Mouse (Mus musculus) midbrain, embryonic 13.5 days (tissue): ENCODE measurements around the gene Magi2. TPM values are rescaled to one million over a fixed set of nuclear protein-coding genes. Genes with fewer than 3 reads are reported as not detected.

Source experiments
- ATAC-seq: fragments of 200-750 bp; cut with Nextera tagmentation; 2 replicates; pipeline ENCODE4 v1.8.0; 2017; ENCODE audit warnings: mild to moderate bottlenecking, moderate TSS enrichment, moderate library complexity
- H3K27ac ChIP-seq: fragments of 300-500 bp; sonication (generic); 2 replicates; pipeline ENCODE4 v1.5.1; 2015; ENCODE audit warnings: inconsistent platforms, mild to moderate bottlenecking, moderate library complexity
- H3K27me3 ChIP-seq: fragments of 300-500 bp; sonication (generic); 2 replicates; pipeline ENCODE4 v1.6.1; 2015; ENCODE audit warnings: mild to moderate bottlenecking, inconsistent platforms
- H3K36me3 ChIP-seq: fragments of 300-500 bp; sonication (generic); 2 replicates; pipeline ENCODE4 v1.6.1; 2015; ENCODE audit warnings: mild to moderate bottlenecking, inconsistent platforms
- H3K4me1 ChIP-seq: fragments of 300-500 bp; sonication (generic); replicated peaks from 2 replicates; pipeline ENCODE4 v1.6.1; 2015; ENCODE audit warnings: inconsistent platforms
- H3K4me2 ChIP-seq: fragments of 300-500 bp; sonication (generic); replicated peaks from 2 replicates; pipeline ENCODE4 v1.6.1; 2015; ENCODE audit warnings: moderate library complexity, mild to moderate bottlenecking, inconsistent platforms
- H3K4me3 ChIP-seq: fragments of 300-500 bp; sonication (generic); replicated peaks from 2 replicates; pipeline ENCODE4 v1.5.1; 2015; ENCODE audit warnings: mild to moderate bottlenecking, inconsistent platforms
- H3K9ac ChIP-seq: fragments of 300-500 bp; sonication (generic); replicated peaks from 2 replicates; pipeline ENCODE4 v1.6.1; 2015; ENCODE audit warnings: mild to moderate bottlenecking, inconsistent platforms
- H3K9me3 ChIP-seq: fragments of 300-500 bp; sonication (generic); 2 replicates; pipeline ENCODE4 v1.6.1; 2016; ENCODE audit warnings: mild to moderate bottlenecking, inconsistent platforms
- WGBS: fragments of 180-500 bp; shearing (Covaris S2); methylation state at CpG from one replicate; pipeline ENCODE4 v1.1.7; 2015; 5-methylcytosine and 5-hydroxymethylcytosine counted together
- polyA plus RNA-seq: library from polyadenylated mRNA; unstranded; fragments of >200 nt; fragmentation: Nextera tagmentation; extraction: Ambion mirVana; gene quantifications from 2 replicates; pipeline ENCODE4 v1.2.1, GENCODE M21; 2015

Gene Magi2
- polyA plus RNA-seq, 1 experiment from 2014 or later = 28.0 TPM

GRCm38 (mm10) chr5:20275632-20276031 is 1048.8 kb downstream of the Magi2 start:
- no peak overlapping the region for H3K9ac ChIP-seq
- no peaks in the 10 kb centered on the region for H3K27me3 ChIP-seq
- 94% methylated on average over 2 of the region's 2 CpGs for WGBS
- no peak overlapping the region for H3K4me3 ChIP-seq
- H3K36me3 ChIP-seq = no peaks in the 10 kb centered on the region
- no peaks in the 10 kb centered on the region for H3K9me3 ChIP-seq
- no peak overlapping the region for H3K27ac ChIP-seq
- no peak overlapping the region for H3K4me2 ChIP-seq
- H3K4me1 ChIP-seq = no peaks in the 10 kb centered on the region
- ATAC-seq = no peak

GRCm38 (mm10) chr5:20285080-20285840 is 1058.4 kb downstream of the Magi2 start:
- H3K4me1 ChIP-seq = 0 out of 2 replicates have a peak, but pooled peaks cover 6% of the 10 kb centered on the region
- H3K4me3 ChIP-seq = no peak overlapping the region
- ATAC-seq = peak; percentile 77
- no peak overlapping the region for H3K9ac ChIP-seq
- peak overlapping the region; percentile 26; the same call in 1 of the 2 replicates for H3K27ac ChIP-seq
- 73% methylated on average over 8 of the region's 8 CpGs for WGBS
- no peak overlapping the region for H3K4me2 ChIP-seq
- no peaks in the 10 kb centered on the region for H3K27me3 ChIP-seq
- no peaks in the 10 kb centered on the region for H3K36me3 ChIP-seq
- no peaks in the 10 kb centered on the region for H3K9me3 ChIP-seq

GRCm38 (mm10) chr5:20294521-20294920 is 1067.7 kb downstream of the Magi2 start:
- Histone ChIP-seq H3K27ac (no peak overlapping the region), H3K4me3 (no peak overlapping the region), H3K36me3 (no peaks in the 10 kb centered on the region), H3K9ac (no peak overlapping the region), H3K27me3 (no peaks in the 10 kb centered on the region), H3K4me2 (no peak overlapping the region), H3K9me3 (no peaks in the 10 kb centered on the region), H3K4me1 (no peaks in the 10 kb centered on the region)
- ATAC-seq = no peak
- WGBS = 78% methylated on average over 11 of the region's 11 CpGs

- Histone ChIP-seq H3K4me1 (0 out of 2 replicates have a peak, but pooled peaks cover 2% of the 10 kb centered on the region), H3K4me3 (no peak overlapping the region), H3K4me2 (no peak overlapping the region), H3K27ac (no peak overlapping the region), H3K36me3 (no peaks in the 10 kb centered on the region), H3K9me3 (no peaks in the 10 kb centered on the region), H3K9ac (no peak overlapping the region), H3K27me3 (no peaks in the 10 kb centered on the region)
- no peak for ATAC-seq
- 78% methylated on average over 6 of the region's 6 CpGs for WGBS
Observed at GRCm38 (mm10) chr5:20299816-20300215, 1073.0 kb downstream of the Magi2 start.

GRCm38 (mm10) chr5:20303056-20303965 is 1076.5 kb downstream of the Magi2 start:
- Histone ChIP-seq H3K27ac (no peak overlapping the region), H3K36me3 (no peaks in the 10 kb centered on the region), H3K4me3 (no peak overlapping the region), H3K4me1 (0 out of 2 replicates have a peak, but pooled peaks cover 6% of the 10 kb centered on the region), H3K9me3 (no peaks in the 10 kb centered on the region), H3K27me3 (no peaks in the 10 kb centered on the region), H3K9ac (no peak overlapping the region), H3K4me2 (no peak overlapping the region)
- whole genome bisulfite sequencing = 87% methylated on average over 8 of the region's 8 CpGs
- no peak for ATAC-seq

- no peak for ATAC-seq
- no peaks in the 10 kb centered on the region for H3K9me3 ChIP-seq
- no peaks in the 10 kb centered on the region for H3K27me3 ChIP-seq
- WGBS = 91% methylated on average over 2 of the region's 2 CpGs
- no peaks in the 10 kb centered on the region for H3K4me1 ChIP-seq
- H3K4me2 ChIP-seq = no peak overlapping the region
- H3K4me3 ChIP-seq = no peak overlapping the region
- H3K9ac ChIP-seq = no peak overlapping the region
- H3K36me3 ChIP-seq = no peaks in the 10 kb centered on the region
- no peak overlapping the region for H3K27ac ChIP-seq
Observed at GRCm38 (mm10) chr5:20320970-20321369, 1094.1 kb downstream of the Magi2 start.

GRCm38 (mm10) chr5:20325290-20325689 is 1098.5 kb downstream of the Magi2 start:
- H3K36me3 ChIP-seq = no peaks in the 10 kb centered on the region
- H3K27ac ChIP-seq = no peak overlapping the region
- ATAC-seq = no peak
- 65% methylated on average over 2 of the region's 2 CpGs for WGBS
- no peak overlapping the region for H3K4me2 ChIP-seq
- H3K27me3 ChIP-seq = no peaks in the 10 kb centered on the region
- H3K4me1 ChIP-seq = no peaks in the 10 kb centered on the region
- H3K4me3 ChIP-seq = no peak overlapping the region
- no peak overlapping the region for H3K9ac ChIP-seq
- H3K9me3 ChIP-seq = no peaks in the 10 kb centered on the region

- H3K4me3 ChIP-seq = no peak overlapping the region
- H3K27me3 ChIP-seq = no peaks in the 10 kb centered on the region
- no peaks in the 10 kb centered on the region for H3K9me3 ChIP-seq
- H3K27ac ChIP-seq = no peak overlapping the region
- ATAC-seq = no peak
- 68% methylated on average over 1 of the region's 1 CpGs for WGBS
- no peaks in the 10 kb centered on the region for H3K4me1 ChIP-seq
- H3K4me2 ChIP-seq = no peak overlapping the region
- no peak overlapping the region for H3K9ac ChIP-seq
- H3K36me3 ChIP-seq = no peaks in the 10 kb centered on the region
Observed at GRCm38 (mm10) chr5:20328901-20329300, 1102.1 kb downstream of the Magi2 start.

GRCm38 (mm10) chr5:20330025-20330424 is 1103.2 kb downstream of the Magi2 start:
- Histone ChIP-seq H3K27ac (no peak overlapping the region), H3K9ac (no peak overlapping the region), H3K4me3 (no peak overlapping the region), H3K4me2 (no peak overlapping the region), H3K4me1 (no peaks in the 10 kb centered on the region), H3K9me3 (no peaks in the 10 kb centered on the region), H3K27me3 (no peaks in the 10 kb centered on the region), H3K36me3 (no peaks in the 10 kb centered on the region)
- WGBS = 80% methylated on average over 3 of the region's 3 CpGs
- no peak for ATAC-seq

GRCm38 (mm10) chr5:20332574-20332973 is 1105.7 kb downstream of the Magi2 start:
- ATAC-seq = no peak
- no peak overlapping the region for H3K27ac ChIP-seq
- H3K9me3 ChIP-seq = no peaks in the 10 kb centered on the region
- no peaks in the 10 kb centered on the region for H3K27me3 ChIP-seq
- H3K4me2 ChIP-seq = no peak overlapping the region
- no peak overlapping the region for H3K9ac ChIP-seq
- WGBS = 90% methylated on average over 4 of the region's 4 CpGs
- no peaks in the 10 kb centered on the region for H3K36me3 ChIP-seq
- no peak overlapping the region for H3K4me3 ChIP-seq
- no peaks in the 10 kb centered on the region for H3K4me1 ChIP-seq

GRCm38 (mm10) chr5:20334549-20334948 is 1107.7 kb downstream of the Magi2 start:
- Histone ChIP-seq H3K9me3 (no peaks in the 10 kb centered on the region), H3K4me1 (no peaks in the 10 kb centered on the region), H3K27me3 (no peaks in the 10 kb centered on the region), H3K4me2 (no peak overlapping the region), H3K9ac (no peak overlapping the region), H3K4me3 (no peak overlapping the region), H3K27ac (no peak overlapping the region), H3K36me3 (no peaks in the 10 kb centered on the region)
- no peak for ATAC-seq

- Histone ChIP-seq H3K4me2 (no peak overlapping the region), H3K4me1 (no peaks in the 10 kb centered on the region), H3K9me3 (no peaks in the 10 kb centered on the region), H3K9ac (no peak overlapping the region), H3K27me3 (no peaks in the 10 kb centered on the region), H3K36me3 (no peaks in the 10 kb centered on the region), H3K4me3 (no peak overlapping the region), H3K27ac (no peak overlapping the region)
- 96% methylated on average over 8 of the region's 8 CpGs for WGBS
- no peak for ATAC-seq
Observed at GRCm38 (mm10) chr5:20352941-20353340, 1126.1 kb downstream of the Magi2 start.
